Mouse (Mus musculus) R1 (cell line): Measurements from ENCODE around the gene Hsf2.
A peak's percentile ranks its signal among the peaks of the same experiment; 100 is the strongest.

Experiments
- DNase-seq: peaks from one replicate; pipeline ENCODE4 v3.0.0-alpha.2; 2018; ENCODE audit warnings: low read depth, low spot score

The Hsf2 gene

DNA sequence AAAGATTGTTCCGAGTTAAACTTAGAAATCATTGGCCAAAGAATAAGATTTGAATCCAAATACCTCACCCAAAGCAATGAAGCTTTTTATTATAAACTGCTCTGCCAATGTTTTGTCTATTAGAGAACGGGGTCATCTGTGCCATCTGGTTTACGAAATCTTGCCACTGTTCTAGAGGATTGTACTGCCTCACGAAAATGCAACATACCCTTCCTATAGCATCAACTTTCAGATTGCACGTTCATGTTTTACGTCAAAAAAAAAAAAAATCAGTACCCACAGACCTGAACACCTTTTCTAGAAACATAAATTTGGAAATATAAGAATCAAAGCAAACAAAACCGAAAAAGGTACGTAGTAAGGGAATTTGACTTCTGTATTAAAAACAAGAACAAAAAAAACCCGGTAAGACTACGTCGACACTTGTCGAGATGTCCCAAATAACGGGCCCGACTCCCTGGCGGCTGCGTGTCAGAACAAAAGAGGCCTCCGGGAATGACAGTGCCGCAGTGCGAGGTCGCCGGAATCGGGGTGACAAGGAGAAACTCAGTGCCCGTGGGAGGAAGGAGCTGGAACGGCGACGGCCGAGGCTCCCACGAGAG is 45.5 kb downstream of the Hsf2 start:
- no peak for DNase-seq

DNA sequence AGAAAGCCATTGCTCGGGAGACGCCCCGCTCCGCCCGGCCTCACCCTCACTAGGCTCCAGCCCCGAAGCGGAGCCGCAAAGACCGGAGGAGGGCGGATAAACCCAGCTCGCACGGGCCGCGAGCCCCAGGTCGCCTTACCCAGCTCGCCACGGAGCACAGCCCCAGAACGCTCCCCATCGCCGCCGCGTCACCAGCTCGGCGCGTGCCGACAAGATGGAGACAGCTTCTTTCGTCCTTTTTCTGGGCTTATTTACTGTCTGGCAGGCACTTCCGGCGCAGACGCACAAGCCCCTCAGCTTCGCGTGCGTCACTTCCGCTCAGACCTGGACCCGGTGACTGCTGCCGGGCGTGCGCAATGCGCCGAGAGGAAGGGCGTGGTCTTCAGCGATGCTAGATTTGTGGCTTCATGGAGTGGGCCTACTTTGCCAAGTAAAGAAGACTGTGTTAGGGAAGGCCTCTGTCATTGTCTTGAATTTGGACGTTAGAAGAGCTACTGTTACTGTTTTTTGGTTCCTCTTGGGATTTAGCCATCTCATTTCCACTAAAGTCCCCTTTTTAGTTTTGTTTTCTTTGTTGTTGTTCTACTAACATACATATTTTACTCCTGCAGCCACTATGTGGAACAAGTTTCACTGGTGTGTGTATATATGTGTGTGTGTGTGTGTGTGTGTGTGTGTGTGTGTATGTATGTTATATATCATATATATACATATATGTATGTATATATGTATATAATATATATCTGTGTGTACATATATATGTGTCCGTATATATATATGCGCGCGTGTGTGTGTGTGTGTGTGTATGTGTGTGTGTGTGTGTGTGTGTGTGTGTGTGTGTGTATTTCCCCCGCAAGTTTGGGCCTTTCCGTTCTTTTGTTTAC is 46.3 kb downstream of the Hsf2 start, which contains the start of gene Serinc1:
Gene Serinc1, minus strand, starts transcription at position 313 of the 884 bp plus-strand sequence.
- DNase-seq, result peak; percentile 97

DNA sequence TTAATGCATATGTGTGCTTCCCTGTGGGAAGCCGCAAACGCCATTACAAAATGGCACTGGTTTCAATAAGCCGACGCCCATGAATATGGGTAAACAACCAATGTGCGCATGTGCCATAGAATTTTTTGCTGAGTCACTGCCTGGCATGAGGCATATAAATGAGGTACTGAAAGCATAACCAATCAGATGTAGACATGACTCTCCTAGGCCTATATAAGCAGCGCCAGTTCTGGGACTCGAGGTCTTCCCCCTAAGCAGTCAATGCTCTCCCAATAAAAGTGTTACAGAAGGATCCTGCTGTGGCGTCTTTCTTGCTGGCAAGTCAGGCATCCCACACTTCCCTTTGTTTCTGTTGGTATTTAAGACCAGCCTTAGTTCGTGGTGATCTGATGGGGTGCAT is 57.7 kb downstream of the Hsf2 start:
- peak; percentile 64 for DNase-seq

DNA sequence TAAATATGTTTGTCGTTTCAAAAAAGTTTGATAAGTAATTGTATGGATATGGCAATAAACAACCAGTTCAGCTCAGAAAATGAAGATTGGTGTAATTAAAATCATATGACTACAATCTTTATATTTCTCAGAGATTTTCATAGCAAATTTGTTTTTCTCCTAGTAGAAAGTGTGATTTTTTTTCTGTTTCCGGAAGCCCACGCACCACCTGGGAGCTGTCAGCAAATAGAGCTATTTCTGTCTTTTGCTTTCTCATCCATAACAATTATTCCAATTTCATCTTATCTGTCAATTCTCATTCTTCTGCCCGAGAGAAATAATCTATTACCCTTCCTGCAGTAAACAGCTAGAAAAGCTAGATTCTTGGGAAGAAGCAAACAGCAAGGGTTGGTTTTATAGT is 63.4 kb downstream of the Hsf2 start:
- DNase-seq, result no peak

DNA sequence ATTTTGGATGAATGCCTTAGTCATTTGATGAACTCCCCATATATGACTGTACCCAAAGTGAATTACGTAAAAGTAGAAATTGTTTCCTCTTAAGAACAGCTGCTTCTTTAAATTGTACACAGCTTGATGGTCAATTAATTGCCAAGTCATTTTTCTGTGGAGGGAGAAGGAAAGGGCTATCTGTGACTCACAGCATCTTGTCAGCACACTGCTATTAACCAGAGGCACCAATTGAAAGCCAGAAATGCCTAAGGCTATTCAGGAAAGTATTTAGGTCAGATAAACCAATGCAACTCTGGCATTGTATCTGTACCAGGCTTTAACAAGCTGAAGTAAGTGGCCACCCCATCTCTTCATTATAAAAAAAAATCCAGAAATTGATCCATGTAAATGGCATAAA is 67.5 kb downstream of the Hsf2 start:
- no peak for DNase-seq

DNA sequence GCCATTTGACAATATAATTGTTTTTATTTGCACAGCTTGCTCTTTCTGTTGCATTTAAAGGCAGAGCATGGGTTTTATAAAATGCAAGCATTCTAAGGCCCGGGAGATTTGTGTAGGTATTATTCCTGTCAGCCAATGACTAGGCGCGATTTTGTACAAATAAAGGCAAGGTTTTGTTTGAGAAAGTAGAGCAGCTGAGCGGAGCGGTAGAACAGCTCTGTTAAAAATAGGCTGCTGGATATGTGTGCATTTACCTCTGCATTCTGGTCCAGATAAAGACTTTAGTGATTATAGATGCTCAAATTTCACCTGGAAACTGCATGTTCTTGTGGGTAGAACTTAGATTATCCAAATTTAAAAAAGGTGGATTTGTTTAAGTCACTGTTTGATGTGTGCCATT is 71.4 kb downstream of the Hsf2 start:
- no peak for DNase-seq
